Mouse (Mus musculus) left cerebral cortex, adult 2 months (tissue): Measurements from ENCODE around the gene Psmd8. TPM values are rescaled to one million over a fixed set of nuclear protein-coding genes. Genes with fewer than 3 reads are reported as not detected.
A peak's percentile ranks its signal among the peaks of the same experiment; 100 is the strongest.
"Not testable (repeated sequence)": the region's sequence is repeated elsewhere in the genome, so short reads cannot be mapped to it uniquely, and the experiment has no call there.

Experiments used
- DNase-seq, 2 experiments: peaks; one replicate each; pipeline ENCODE4 v3.0.0; 2021 to 2022; ENCODE audit warnings: low spot score in 2 of 2, mixed read lengths in 1 of 2; ENCODE audit errors: extremely low spot score in 1 of 2
- H3K27ac ChIP-seq: fragments of 200-600 bp; 2 replicates; pipeline ENCODE4 v1.8.1; 2022
- H3K4me3 ChIP-seq: fragments of 200-600 bp; 2 replicates; pipeline ENCODE4 v1.8.1; 2022
- CTCF ChIP-seq: fragments of 200-600 bp; IDR thresholded peaks from 2 replicates; pipeline ENCODE4 v1.8.1; 2022; ENCODE audit warnings: antibody characterized with exemption, mild to moderate bottlenecking, moderate library complexity
- intact Hi-C: fragments of 180-260 bp; cut with DNase I; formaldehyde crosslinking; loops from one replicate; pipeline ENCODE4 v1.15.1; 2025
- long read RNA-seq, 2 experiments: library from polyadenylated mRNA; stranded (forward); transcript quantifications; one replicate each; pipeline ENCODE4 v2.0.0; 2021; ENCODE audit warnings: borderline mapping rate in 2 of 2
- total RNA-seq, 2 experiments: library from RNA; stranded (reverse); gene quantifications; 2 replicates each; pipeline ENCODE4 v1.2.3; 2021

Gene Psmd8
- 100 to 1,000 TPM; 128 to 132 TPM for total RNA-seq
- long read RNA-seq, experiment 1, transcript Psmd8-202 (7 exons, 1,391 nt): major isoform, 79 of 90 reads
- long read RNA-seq, experiment 1, partial matches to known transcripts: 2 of 90 reads
- long read RNA-seq, experiment 1, other reads (novel, unspliced or antisense): 9 of 90 reads
- long read RNA-seq, experiment 2, transcript Psmd8-202 (7 exons, 1,391 nt): major isoform, 48 of 60 reads
- long read RNA-seq, experiment 2, partial matches to known transcripts: 2 of 60 reads
- long read RNA-seq, experiment 2, other reads (novel, unspliced or antisense): 10 of 60 reads

DNA sequence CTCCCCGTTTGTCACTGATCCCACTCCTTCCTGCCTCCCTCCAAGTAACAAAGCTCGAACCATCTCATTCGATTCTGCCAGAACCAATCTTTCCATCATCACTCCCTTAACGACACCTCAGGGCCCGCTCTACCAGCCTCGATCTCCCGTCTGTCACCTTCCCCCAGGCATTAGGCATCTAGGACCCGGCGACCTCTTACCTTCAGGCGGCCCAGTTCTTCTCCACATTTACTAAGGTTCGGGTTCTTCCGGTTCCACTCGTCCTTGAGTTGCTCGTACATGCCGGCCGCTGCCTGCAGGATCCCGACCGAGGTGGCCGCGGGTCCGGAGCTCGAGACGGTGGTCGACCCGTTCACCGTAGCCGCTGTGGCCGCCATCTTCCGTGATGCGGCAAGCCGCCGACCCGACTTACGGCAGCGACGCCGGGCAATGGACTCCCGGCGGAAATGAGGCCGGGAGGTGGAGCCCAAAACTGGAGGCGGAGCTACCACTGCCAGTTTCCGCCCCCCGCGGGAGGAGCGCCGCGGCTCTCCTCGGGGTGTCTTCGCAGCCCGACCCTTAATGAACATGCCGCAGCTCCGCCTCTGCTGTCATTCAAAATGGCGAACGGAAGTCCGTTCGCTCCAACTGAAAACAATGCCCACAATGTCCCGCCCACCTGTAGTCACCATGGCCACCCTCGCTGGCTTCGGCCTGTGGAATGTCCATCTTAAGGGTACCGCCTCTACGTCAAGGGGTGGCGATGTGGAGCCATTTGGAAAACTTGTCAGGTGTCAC lies at the start of gene Psmd8:
TSS of gene Psmd8 (minus strand) at position 625 of the 777 bp plus-strand sequence.
- peak within 1 kb of the TSS; percentile 87 for H3K4me3 ChIP-seq
- intact Hi-C loops: loop anchor here (2.0 kb wide), 2 partner anchors 59 to 121 kb away; partner anchors contain the start of gene Yif1b
- peak; percentile 57 for TF ChIP-seq CTCF
- DNase-seq: peak; percentile 93 to 95
- H3K27ac ChIP-seq: peak within 1 kb of the TSS; percentile 90

DNA sequence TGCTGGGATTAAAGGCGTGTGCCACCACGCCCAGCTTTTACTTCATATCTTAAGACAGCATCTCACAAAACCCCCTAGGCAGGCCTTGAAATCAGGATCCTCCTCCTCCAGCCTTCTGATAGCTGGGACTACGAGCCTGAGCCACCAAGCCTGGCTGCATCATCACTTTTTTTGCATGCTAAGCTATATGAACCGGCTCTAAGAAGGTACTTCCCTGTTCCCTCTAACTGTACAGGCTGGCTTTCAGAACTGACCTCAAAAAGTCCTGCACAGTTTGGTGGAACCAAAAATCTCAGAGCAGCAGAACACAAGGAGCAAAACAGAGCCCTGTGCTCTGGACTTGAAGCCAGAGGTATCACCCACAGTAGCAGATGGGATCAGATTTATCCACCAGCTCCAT lies 47.7 kb upstream of the Psmd8 start:
- TF ChIP-seq CTCF: no peak
- Histone ChIP-seq H3K27ac (no peak overlapping the region), H3K4me3 (no peak overlapping the region)
- DNase-seq: no peak
- intact Hi-C loops: no loop called here

DNA sequence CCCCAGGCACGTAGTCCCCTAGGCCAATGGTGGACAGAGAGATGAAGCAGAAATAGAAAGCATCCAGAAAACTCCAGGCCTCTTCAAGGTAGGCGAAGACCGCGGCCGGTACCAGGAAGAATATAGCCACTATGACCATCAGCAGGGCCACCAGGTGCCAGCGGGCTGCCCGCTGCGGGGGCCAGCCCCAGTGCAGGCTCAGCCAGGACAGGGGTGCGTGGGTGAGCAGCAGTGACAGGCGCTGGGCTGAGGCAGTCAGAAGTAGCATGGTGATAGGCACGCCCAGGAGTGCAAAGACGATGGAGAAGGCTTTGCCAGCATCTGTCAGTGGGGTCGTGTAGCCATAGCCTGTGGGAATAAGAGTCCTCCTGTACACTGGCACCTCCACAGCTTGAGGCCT lies 45.0 kb upstream of the Psmd8 start:
- no peak for DNase-seq
- intact Hi-C loops: no loop called here
- TF ChIP-seq CTCF: no peak
- Histone ChIP-seq H3K4me3 (peak overlapping the region; percentile 28), H3K27ac (0 out of 2 replicates have a peak overlapping the region, but pooled peaks have one; percentile 33)

DNA sequence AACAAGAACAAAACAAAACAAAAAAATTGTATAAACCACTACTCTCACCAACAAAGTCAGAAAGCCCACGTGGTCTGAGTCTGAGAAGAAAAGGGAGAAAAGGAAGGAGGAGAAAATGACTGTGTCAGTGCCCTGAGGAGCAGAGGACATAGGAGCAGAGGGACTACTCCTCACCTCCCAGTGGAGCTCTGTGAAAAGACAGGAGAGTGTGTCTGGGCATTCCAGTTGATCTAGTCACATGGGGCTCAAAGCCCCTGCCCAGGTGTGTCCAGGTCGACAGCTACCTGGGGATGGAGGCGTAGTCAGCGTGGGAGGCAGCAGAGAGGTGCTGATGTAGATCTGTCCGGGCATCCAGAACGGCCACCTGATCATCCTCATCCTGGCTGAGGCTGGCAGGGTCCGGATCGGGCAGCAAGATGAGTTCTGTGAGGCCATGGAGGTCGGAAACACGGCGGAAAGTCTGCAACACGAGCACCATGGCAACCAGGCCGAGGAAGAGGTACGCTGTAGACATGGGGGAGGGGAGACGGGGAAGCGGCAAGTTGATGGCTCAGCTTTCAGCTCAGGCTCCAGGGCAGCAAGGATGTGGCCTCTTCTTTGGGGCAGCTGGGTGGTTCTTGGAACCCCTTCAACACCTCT lies 44.4 kb upstream of the Psmd8 start:
- TF ChIP-seq CTCF: no peak
- intact Hi-C loops: no loop called here
- peak overlapping the region; percentile 28 for H3K4me3 ChIP-seq
- H3K27ac ChIP-seq: no peak overlapping the region
- DNase-seq: peak in 1 of 2 experiments; percentile 51

DNA sequence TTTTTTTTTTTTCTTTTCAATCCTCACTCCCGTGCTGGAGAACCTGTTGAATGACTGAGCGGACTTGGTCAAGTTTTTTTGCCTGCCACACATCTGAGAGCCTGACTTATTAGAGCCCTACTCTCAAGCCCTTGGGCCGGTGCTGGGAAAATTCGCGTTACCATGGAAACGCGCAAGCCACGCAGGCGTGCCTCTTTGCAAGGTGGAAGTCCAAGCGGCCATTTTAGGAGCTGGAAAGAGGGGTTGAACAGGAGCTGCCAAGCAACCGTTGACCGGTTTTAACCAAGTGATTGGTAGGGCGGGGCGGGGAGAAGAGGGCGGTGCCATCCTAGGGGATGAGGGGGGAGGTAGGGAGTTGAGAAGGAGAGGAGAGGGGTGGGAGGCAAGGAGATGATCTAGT lies 34.3 kb upstream of the Psmd8 start:
- intact Hi-C loops: no loop called here
- Histone ChIP-seq H3K27ac (no peak overlapping the region), H3K4me3 (no peak overlapping the region)
- DNase-seq: no peak
- no peak for TF ChIP-seq CTCF

DNA sequence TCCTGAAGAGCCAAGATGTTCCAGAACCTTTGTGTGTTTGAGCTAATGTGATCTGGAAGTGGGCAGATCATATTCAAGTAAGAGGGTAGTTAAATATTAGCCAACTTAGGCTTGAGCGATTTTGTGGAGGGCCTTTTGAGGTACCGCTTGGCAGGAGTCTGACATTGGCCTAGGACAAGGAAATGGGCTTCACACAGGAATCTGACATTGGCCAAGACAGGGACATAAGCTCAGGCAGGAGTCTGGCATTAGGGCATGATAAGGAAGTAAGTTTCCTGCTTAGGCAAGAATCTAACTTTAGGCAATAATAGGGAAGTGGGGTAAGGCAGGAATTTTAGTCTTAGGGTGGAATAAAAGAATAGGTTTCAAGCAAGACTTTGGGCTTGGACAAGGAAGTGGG lies 33.7 kb upstream of the Psmd8 start:
- DNase-seq: no peak
- TF ChIP-seq CTCF: no peak
- no peak overlapping the region for H3K27ac ChIP-seq
- intact Hi-C loops: no loop called here
- no peak overlapping the region for H3K4me3 ChIP-seq

DNA sequence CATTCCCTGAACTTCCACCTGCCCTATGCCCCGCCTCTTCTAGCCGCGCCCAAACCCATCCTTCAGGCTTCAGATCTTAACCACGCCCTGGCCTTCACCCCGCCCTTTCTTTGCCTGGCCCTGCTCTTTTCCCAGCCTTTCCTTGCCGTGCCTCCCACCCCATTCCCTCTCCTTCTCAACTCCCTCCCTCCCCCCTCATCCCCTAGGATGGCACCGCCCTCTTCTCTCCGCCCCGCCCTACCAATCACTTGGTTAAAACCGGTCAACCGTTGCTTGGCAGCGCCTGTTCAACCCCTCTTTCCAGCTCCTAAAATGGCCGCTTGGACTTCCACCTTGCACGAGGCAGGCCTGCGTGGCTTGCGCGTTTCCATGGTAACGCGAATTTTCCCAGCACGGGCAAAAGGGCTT lies 33.2 kb upstream of the Psmd8 start, which contains the start of gene Catsperg1:
TSS of gene Catsperg1 (minus strand) at position 361 of the 408 bp plus-strand sequence.
- no peak for DNase-seq
- Histone ChIP-seq H3K27ac (no peak within 1 kb of the TSS), H3K4me3 (no peak within 1 kb of the TSS)
- TF ChIP-seq CTCF: no peak
- intact Hi-C loops: no loop called here

DNA sequence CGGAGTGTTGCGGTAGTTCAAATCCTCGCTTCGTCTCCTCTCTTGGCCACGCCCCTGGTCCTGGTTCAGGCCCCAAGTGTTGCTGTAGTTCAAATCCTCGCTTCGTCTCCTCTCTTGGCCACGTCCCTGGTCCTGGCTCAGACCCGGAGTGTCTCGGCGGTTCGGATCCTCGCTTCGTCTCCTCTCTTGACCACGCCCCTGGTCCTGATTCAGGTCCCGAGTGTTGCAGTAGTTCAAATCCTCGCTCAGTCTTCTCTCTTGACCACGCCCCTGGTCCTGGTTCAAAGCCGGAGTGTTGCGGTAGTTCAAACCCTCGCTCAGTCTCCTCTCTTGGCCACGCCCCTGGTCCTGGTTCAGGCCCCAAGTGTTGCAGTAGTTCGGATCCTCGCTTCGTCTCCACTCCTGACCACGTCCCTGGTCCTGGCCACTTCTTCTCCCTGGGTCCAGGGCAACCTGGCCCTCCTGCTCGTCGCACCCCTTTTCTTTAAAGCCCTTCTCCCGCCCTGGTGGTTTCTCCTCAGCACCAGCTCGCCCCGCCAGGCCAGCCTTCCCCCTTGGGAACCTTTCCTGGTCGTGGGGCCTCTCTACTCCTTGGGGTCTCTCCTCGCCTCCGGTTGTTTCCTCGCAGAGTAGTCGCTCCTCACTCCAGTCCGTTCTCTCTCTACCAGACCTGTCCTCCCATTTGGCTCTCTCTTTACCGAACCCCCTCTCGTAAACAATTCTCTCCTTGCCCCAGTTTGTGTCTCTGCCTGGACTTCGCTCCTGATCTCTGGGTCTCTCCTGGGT lies 32.5 kb upstream of the Psmd8 start:
- H3K27ac ChIP-seq, DNase-seq, H3K4me3 ChIP-seq, intact Hi-C loops: not testable (repeated sequence)

DNA sequence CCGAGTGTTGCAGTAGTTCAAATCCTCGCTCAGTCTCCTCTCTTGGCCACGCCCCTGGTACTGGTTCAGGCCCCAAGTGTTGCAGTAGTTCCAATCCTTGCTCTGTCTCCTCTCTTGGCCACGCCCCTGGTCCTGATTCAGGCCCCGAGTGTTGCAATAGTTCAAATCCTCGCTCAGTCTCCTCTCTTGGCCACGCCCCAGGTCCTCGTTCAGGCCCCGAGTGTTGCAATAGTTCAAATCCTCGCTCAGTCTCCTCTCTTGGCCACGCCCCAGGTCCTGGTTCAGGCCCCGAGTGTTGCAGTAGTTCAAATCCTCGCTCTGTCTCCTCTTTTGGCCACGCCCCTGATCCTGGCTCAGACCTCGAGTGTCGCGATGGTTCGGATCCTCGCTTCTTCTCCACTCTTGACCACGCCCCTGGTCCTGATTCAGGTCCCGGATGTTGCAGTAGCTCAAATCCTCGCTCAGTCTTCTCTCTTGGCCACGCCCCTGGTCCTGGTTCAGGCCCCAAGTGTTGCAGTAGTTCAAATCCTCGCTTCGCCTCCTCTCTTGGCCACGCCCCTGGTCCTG lies 31.8 kb upstream of the Psmd8 start:
- intact Hi-C loops: no loop called here
- Histone ChIP-seq H3K27ac (no peak overlapping the region), H3K4me3 (no peak overlapping the region)
- no peak for TF ChIP-seq CTCF
- no peak for DNase-seq

DNA sequence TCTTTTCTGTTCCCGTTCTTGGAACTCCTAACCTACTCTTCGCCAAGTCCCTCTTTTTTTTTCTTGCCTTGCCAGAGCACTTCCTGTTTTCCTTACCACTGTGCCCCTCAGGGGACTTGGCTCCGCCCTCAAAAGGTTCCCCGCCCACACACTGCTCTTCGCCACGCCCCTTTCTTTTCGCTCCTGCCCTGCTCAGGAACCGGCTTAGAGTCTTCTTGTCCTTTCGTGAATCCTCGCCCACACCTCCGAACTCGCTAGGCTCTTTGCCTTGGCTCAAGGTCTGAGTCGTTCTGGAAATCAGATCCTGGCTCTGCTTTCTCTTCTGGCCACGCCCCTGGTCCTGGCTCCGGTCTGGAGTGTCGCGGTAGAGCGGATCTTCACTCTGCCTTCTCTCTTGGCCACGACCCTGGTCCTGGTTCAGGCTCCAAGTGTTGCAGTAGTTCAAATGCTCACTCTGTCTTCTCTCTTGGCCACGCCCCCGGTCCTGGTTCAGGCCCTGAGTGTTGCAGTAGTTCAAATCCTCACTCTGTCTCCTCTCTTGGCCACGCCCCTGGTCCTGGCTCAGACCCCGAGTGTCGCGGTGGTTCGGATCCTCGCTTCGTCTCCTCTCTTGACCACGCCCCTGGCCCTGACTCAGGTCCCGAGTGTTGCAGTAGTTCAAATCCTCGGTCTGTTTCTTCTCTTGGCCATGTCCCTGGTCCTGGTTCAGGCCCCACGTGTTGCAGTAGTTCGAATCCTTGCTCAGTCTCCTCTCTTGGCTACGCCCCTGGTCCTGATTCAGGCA lies 31.1 kb upstream of the Psmd8 start:
- no peak for TF ChIP-seq CTCF
- intact Hi-C loops: no loop called here
- peak; percentile 26 to 38 for DNase-seq
- peak overlapping the region; percentile 38 for H3K4me3 ChIP-seq
- no peak overlapping the region for H3K27ac ChIP-seq

DNA sequence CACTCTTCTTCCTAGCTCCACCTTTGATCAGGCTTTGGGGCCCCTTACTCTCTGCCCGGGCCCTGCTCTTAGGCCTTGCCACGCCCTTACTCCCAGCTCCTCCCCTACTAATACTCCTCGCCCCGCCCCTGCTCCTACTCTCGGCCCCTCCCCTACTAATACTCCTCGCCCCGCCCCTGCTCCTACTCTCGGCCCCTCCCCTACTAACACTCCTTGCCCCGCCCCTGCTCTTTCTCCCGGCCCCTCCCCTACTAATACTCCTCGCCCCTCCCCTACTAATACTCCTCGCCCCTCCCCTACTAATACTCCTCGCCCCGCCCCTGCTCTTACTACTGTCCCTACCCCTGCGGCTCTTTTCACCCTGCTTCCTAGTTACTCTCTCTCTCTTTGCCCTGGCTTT lies 30.5 kb upstream of the Psmd8 start:
- intact Hi-C loops: not testable (repeated sequence)

More for the DNA sequence above, 30.5 kb upstream of the Psmd8 start:
- peak overlapping the region; percentile 38 for H3K4me3 ChIP-seq
- not testable (repeated sequence) for H3K27ac ChIP-seq, DNase-seq
